Mouse (Mus musculus) liver, embryonic 14.5 days (tissue): ENCODE measurements around the gene Mtch2. TPM values are rescaled to one million over a fixed set of nuclear protein-coding genes. Genes with fewer than 3 reads are reported as not detected.
"Not testable (repeated sequence)": the region's sequence is repeated elsewhere in the genome, so short reads cannot be mapped to it uniquely, and the experiment has no call there.

Experiments
- ATAC-seq: fragments of 200-750 bp; cut with Nextera tagmentation; 2 replicates; pipeline ENCODE4 v1.8.0; 2017; ENCODE audit warnings: moderate number of reproducible peaks, mild to moderate bottlenecking, moderate library complexity; ENCODE audit not compliant: insufficient read depth
- DNase-seq, 3 experiments: peaks; one replicate each; pipeline ENCODE4 v3.0.0-alpha.2; 2012 to 2013; ENCODE audit warnings: low read depth in 3 of 3, low spot score in 3 of 3
- H3K27ac ChIP-seq: fragments of 300-500 bp; sonication (generic); 2 replicates; pipeline ENCODE4 v1.5.1; 2014; ENCODE audit warnings: moderate library complexity, mild to moderate bottlenecking, control low read depth, inconsistent platforms
- H3K27me3 ChIP-seq: fragments of 300-500 bp; sonication (generic); 2 replicates; pipeline ENCODE4 v1.6.1; 2014; ENCODE audit warnings: mild to moderate bottlenecking, low read length, moderate library complexity; ENCODE audit not compliant: control insufficient read depth, insufficient read depth
- H3K36me3 ChIP-seq: fragments of 300-500 bp; sonication (generic); replicated peaks from 2 replicates; pipeline ENCODE4 v1.6.1; 2014; ENCODE audit warnings: low read depth; ENCODE audit not compliant: control insufficient read depth, insufficient read depth
- H3K4me1 ChIP-seq, 2 experiments: fragments of 200-500 bp in 1 of 2; fragments of 300-500 bp in 1 of 2; sonication (generic) in 1 of 2; replicated peaks; 2 replicates each; pipeline ENCODE4 v1.6.1; 2012 to 2014; ENCODE audit warnings: antibody characterized with exemption in 1 of 2, inconsistent platforms in 1 of 2, low read length in 1 of 2; ENCODE audit not compliant: control insufficient read depth in 2 of 2, insufficient read depth in 2 of 2
- H3K4me2 ChIP-seq: fragments of 300-500 bp; sonication (generic); 2 replicates; pipeline ENCODE4 v1.6.1; 2014; ENCODE audit warnings: low read depth, mild to moderate bottlenecking, control low read depth, moderate library complexity
- H3K4me3 ChIP-seq, 2 experiments: fragments of 200-500 bp in 1 of 2; fragments of 300-500 bp in 1 of 2; sonication (generic) in 1 of 2; 2 replicates each; pipeline ENCODE4 v1.5.1; 2012 to 2014; ENCODE audit warnings: low read depth in 2 of 2, low read length in 2 of 2, mild to moderate bottlenecking in 2 of 2, control low read depth in 1 of 2, inconsistent platforms in 1 of 2, moderate library complexity in 1 of 2; ENCODE audit not compliant: insufficient read depth in 1 of 2
- H3K9ac ChIP-seq: fragments of 300-500 bp; sonication (generic); replicated peaks from 2 replicates; pipeline ENCODE4 v1.6.1; 2014; ENCODE audit warnings: mild to moderate bottlenecking, control low read depth, moderate library complexity
- H3K9me3 ChIP-seq: fragments of 300-500 bp; sonication (generic); 2 replicates; pipeline ENCODE4 v1.6.1; 2016; ENCODE audit warnings: low read length, mixed read lengths; ENCODE audit not compliant: control insufficient read depth
- CTCF ChIP-seq: IDR thresholded peaks from 2 replicates; pipeline ENCODE4 v1.5.1; 2016; ENCODE audit warnings: antibody characterized with exemption, low read depth, control low read depth
- EP300 ChIP-seq: IDR thresholded peaks from 2 replicates; pipeline ENCODE4 v1.6.1; 2016; ENCODE audit warnings: antibody characterized with exemption, low read depth
- WGBS: fragments of 180-500 bp; shearing (Covaris S2); extraction: QIAGEN DNeasy Blood & Tissue Kit; methylation state at CpG from one replicate; pipeline ENCODE4 v1.1.7; 2014; ENCODE audit not compliant: insufficient replicate concordance; 5-methylcytosine and 5-hydroxymethylcytosine counted together
- polyA plus RNA-seq, 2 experiments: library from polyadenylated mRNA; depleted of rRNA in 1 of 2; stranded (reverse) in 1 of 2; unstranded in 1 of 2; fragments of >200 nt; fragmentation: Nextera tagmentation in 1 of 2; extraction: Ambion mirVana in 1 of 2; gene quantifications; 2 replicates each; pipeline versions ENCODE4 v1.2.1 to v1.2.3; 2012 to 2014

Gene Mtch2
- polyA plus RNA-seq, 2 experiments: 52.2 to 128 TPM

- no peaks in the 10 kb centered on the region for H3K27me3 ChIP-seq
- H3K9me3 ChIP-seq: no peaks in the 10 kb centered on the region
- H3K4me1 ChIP-seq: no peaks in the 10 kb centered on the region
- H3K4me3 ChIP-seq: no peak overlapping the region
- TF ChIP-seq EP300 (no peak), CTCF (no peak)
- WGBS: 80% methylated on average over 3 of the region's 3 CpGs
- H3K27ac ChIP-seq: no peak overlapping the region
- ATAC-seq: no peak
- no peaks in the 10 kb centered on the region for H3K36me3 ChIP-seq
- DNase-seq: no peak
- no peak overlapping the region for H3K4me2 ChIP-seq
- H3K9ac ChIP-seq: no peak overlapping the region
Measured at GRCm38 (mm10) chr2:90818710-90819109, 28.2 kb upstream of the Mtch2 start.

- TF ChIP-seq EP300: no peak
- TF ChIP-seq CTCF: no peak
- Histone ChIP-seq H3K27ac (no peak overlapping the region), H3K36me3 (no peaks in the 10 kb centered on the region), H3K4me2 (no peak overlapping the region), H3K4me1 (no peaks in the 10 kb centered on the region), H3K27me3 (no peaks in the 10 kb centered on the region), H3K9me3 (no peaks in the 10 kb centered on the region), H3K4me3 (no peak overlapping the region), H3K9ac (no peak overlapping the region)
- WGBS: 54% methylated on average over 3 of the region's 3 CpGs
- DNase-seq (no peak), ATAC-seq (no peak)
Measured at GRCm38 (mm10) chr2:90820894-90821293, 26.1 kb upstream of the Mtch2 start.

- WGBS: 78% methylated on average over 2 of the region's 2 CpGs
- Histone ChIP-seq H3K4me1 (no peaks in the 10 kb centered on the region), H3K27ac (no peak overlapping the region), H3K27me3 (no peaks in the 10 kb centered on the region), H3K36me3 (no peaks in the 10 kb centered on the region), H3K9me3 (no peaks in the 10 kb centered on the region), H3K4me3 (no peak overlapping the region), H3K9ac (no peak overlapping the region), H3K4me2 (no peak overlapping the region)
- ATAC-seq (no peak), DNase-seq (no peak)
- TF ChIP-seq CTCF (no peak), EP300 (no peak)
Measured at GRCm38 (mm10) chr2:90822978-90823377, 24.0 kb upstream of the Mtch2 start.

GRCm38 (mm10) chr2:90823781-90824180 is 23.2 kb upstream of the Mtch2 start:
- Histone ChIP-seq H3K9me3 (no peaks in the 10 kb centered on the region), H3K4me3 (no peak overlapping the region), H3K4me2 (no peak overlapping the region), H3K36me3 (no peaks in the 10 kb centered on the region), H3K9ac (no peak overlapping the region), H3K4me1 (no peaks in the 10 kb centered on the region), H3K27ac (no peak overlapping the region), H3K27me3 (no peaks in the 10 kb centered on the region)
- DNase-seq: no peak
- TF ChIP-seq CTCF: no peak
- TF ChIP-seq EP300: no peak
- WGBS: 64% methylated on average over 6 of the region's 6 CpGs
- no peak for ATAC-seq

- H3K9ac ChIP-seq, H3K27me3 ChIP-seq, H3K4me2 ChIP-seq, H3K4me3 ChIP-seq, H3K4me1 ChIP-seq, H3K36me3 ChIP-seq, ATAC-seq, H3K27ac ChIP-seq, DNase-seq, H3K9me3 ChIP-seq: not testable (repeated sequence)
- WGBS: 57% methylated on average over 10 of the region's 10 CpGs
Measured at GRCm38 (mm10) chr2:90824528-90824927, 22.4 kb upstream of the Mtch2 start.
